Mouse (Mus musculus) MEL (cell line): ENCODE measurements around the gene Cyb5rl.

Experiments used
- CHD1 ChIP-seq: IDR thresholded peaks from 2 replicates; pipeline ENCODE4 v1.6.1; 2012; ENCODE audit warnings: low read depth, mild to moderate bottlenecking, inconsistent platforms, low read length, improper control_type of control experiment
- ELF1 ChIP-seq: IDR thresholded peaks from 2 replicates; pipeline ENCODE4 v1.6.1; 2014; ENCODE audit warnings: low read depth, mild to moderate bottlenecking, inconsistent platforms, low read length, improper control_type of control experiment, moderate library complexity
- EP300 ChIP-seq, 2 experiments: IDR thresholded peaks; 2 replicates each; pipeline ENCODE4 v1.6.1; 2011; ENCODE audit warnings: improper control_type of control experiment in 2 of 2, low read length in 2 of 2, low read depth in 1 of 2, mild to moderate bottlenecking in 1 of 2
- ETS1 ChIP-seq: IDR thresholded peaks from 2 replicates; pipeline ENCODE4 v1.6.1; 2012; ENCODE audit warnings: low read depth, mild to moderate bottlenecking, inconsistent platforms, low read length, improper control_type of control experiment, moderate library complexity
- HCFC1 ChIP-seq: IDR thresholded peaks from 2 replicates; pipeline ENCODE4 v1.6.1; 2012; ENCODE audit warnings: low read depth, mild to moderate bottlenecking, inconsistent platforms, low read length, improper control_type of control experiment, moderate library complexity
- MEF2A ChIP-seq: IDR thresholded peaks from 2 replicates; pipeline ENCODE4 v1.6.1; 2014; ENCODE audit warnings: low read depth, mild to moderate bottlenecking, inconsistent platforms, low read length, improper control_type of control experiment; ENCODE audit not compliant: poor library complexity, insufficient replicate concordance, severe bottlenecking; ENCODE audit errors: extremely low read depth
- POLR2A ChIP-seq, 2 experiments: IDR thresholded peaks; 2 replicates each; pipeline ENCODE4 v1.6.1; 2011 to 2012; ENCODE audit warnings: low read length in 2 of 2, mild to moderate bottlenecking in 2 of 2, control low read depth in 1 of 2, improper control_type of control experiment in 1 of 2, low read depth in 1 of 2, moderate library complexity in 1 of 2; ENCODE audit not compliant: control insufficient read depth in 1 of 2, insufficient read depth in 1 of 2, poor library complexity in 1 of 2
- TAL1 ChIP-seq: IDR thresholded peaks from 2 replicates; pipeline ENCODE4 v1.6.1; 2012; ENCODE audit warnings: mild to moderate bottlenecking, inconsistent platforms, low read length, moderate library complexity, mixed read lengths
- ZC3H11A ChIP-seq: IDR thresholded peaks from 2 replicates; pipeline ENCODE4 v1.6.1; 2012; ENCODE audit warnings: low read depth, mild to moderate bottlenecking, inconsistent platforms, low read length, improper control_type of control experiment

GRCm38 (mm10) chr4:107098791-107099525, 32.2 kb downstream of the Cyb5rl start:
- TF ChIP-seq POLR2A (IDR thresholded peaks at IDR 0.05; ENCODE audit: control insufficient read depth in 1 of 2, insufficient read depth in 1 of 2, low read depth in 1 of 2, low read length in 2 of 2, poor library complexity in 1 of 2) (no peak), HCFC1 (no peak), TAL1 (no peak), EP300 (IDR thresholded peaks at IDR 0.05; ENCODE audit: low read depth in 1 of 2, low read length in 2 of 2) (no peak), ELF1 (no peak), ETS1 (no peak), CHD1 (no peak), ZC3H11A (no peak), MEF2A (no peak)
